Mouse (Mus musculus): ENCODE measurements at regions not wholly inside any gene's neighbourhood (a gene's known extent, or its start where the extent isn't known, plus 50 kb on each side); places are given as distances from the start of the nearest gene placed in this dataset.

DNA sequence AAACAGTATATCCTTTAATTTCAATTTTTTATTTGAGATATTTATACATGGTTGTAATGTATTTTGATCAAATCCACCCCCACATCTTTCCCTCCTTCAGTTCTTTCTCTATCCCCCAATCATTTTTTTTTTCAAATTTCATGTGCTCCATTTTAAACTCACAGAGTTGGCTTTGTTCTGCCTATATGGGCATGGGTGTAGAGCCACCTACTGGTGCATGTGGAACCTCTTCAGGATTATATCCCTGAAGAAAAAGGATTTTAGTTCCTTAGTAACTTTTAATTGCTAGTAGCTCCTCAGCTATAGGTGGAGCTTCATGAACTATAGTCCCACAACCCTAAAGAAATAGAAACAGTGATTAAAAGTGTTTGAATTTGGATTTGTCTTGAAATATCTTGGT, 155.4 kb downstream of the Kitl start:
- TF ChIP-seq CTCF (IDR thresholded peaks at IDR 0.05; ENCODE audit: control insufficient read depth, insufficient read depth, insufficient read length) (no peak), MAX (IDR thresholded peaks at IDR 0.05) (no peak), USF1 (IDR thresholded peaks at IDR 0.05; ENCODE audit: low read depth) (no peak), MYOD1 (IDR thresholded peaks at IDR 0.05; ENCODE audit: control insufficient read depth, insufficient read length, low read depth) (no peak)

Data from C2C12 (cell line).